Mouse (Mus musculus): ENCODE results near the gene Pnpo.

DNA sequence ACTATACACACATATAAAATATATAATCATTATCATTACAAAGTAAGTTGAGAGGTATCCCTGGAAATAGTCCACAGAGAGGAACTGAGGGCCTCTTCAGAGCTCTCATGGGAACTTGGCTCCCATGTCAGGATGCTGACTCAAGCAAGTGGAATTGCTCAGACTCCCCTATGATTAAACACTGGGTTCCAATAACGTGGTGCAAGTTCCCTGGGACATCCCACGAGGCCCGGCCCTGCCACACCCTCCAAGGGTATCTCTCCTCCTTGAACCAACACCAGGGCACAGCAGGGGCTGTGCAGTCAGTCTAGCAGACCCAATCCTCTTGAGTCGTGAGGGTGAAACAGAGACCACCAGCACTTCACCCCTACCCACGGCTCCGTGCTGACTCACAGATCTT lies 24.8 kb downstream of the Pnpo start:
- TF ChIP-seq TCF12 (IDR thresholded peaks at IDR 0.05; ENCODE audit: insufficient read depth, poor library complexity, severe bottlenecking) (no peak), USF1 (IDR thresholded peaks at IDR 0.05; ENCODE audit: low read depth) (no peak), MAX (IDR thresholded peaks at IDR 0.05; ENCODE audit: low read depth) (no peak), POLR2A (IDR thresholded peaks at IDR 0.05; ENCODE audit: insufficient read length, low read depth) (peak; percentile 13), SRF (IDR thresholded peaks at IDR 0.05; ENCODE audit: control insufficient read depth, insufficient read length, low read depth) (no peak)
